Mouse (Mus musculus) spleen, adult 12 weeks (tissue): ENCODE data around the gene Wdr44.
A peak's percentile ranks its signal among the peaks of the same experiment; 100 is the strongest.
"Not testable (repeated sequence)": the region's sequence is repeated elsewhere in the genome, so short reads cannot be mapped to it uniquely, and the experiment has no call there.

ENCODE experiments used
- DNase-seq: peaks from one replicate; pipeline ENCODE4 v3.0.0; 2022; ENCODE audit warnings: low spot score

Gene Wdr44

GRCm38 (mm10) chrX:23692722-23693442, at the start of gene Wdr44:
Gene Wdr44 (plus strand): TSS chrX:23693051.
- DNase-seq, result peak; percentile 93

- no peak for DNase-seq
Measured at GRCm38 (mm10) chrX:23648371-23648770, 44.5 kb upstream of the Wdr44 start.

- DNase-seq, result no peak
Measured at GRCm38 (mm10) chrX:23662216-23662615, 30.6 kb upstream of the Wdr44 start.

GRCm38 (mm10) chrX:23673193-23673592, 19.7 kb upstream of the Wdr44 start:
- DNase-seq, result no peak

DNA sequence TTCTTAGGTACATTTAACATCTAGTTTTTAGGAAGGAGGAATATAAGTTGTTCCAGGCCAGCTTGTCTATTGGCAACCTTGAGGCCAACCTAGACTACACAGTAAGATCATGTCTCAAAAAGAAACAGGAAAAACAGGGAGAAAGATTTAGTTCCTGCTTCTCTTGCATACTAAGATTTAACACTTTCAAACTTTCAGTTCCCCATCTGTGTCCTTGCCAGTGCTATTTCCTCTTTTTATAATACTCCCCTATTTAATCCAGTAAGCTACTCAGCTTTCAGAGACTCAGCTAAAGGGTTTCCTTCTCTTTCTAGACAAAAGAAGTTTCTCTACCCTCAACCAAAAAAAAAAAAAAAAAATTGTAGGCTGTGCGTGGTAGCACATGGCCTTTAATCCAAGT, 17.4 kb upstream of the Wdr44 start:
- DNase-seq, result no peak

DNA sequence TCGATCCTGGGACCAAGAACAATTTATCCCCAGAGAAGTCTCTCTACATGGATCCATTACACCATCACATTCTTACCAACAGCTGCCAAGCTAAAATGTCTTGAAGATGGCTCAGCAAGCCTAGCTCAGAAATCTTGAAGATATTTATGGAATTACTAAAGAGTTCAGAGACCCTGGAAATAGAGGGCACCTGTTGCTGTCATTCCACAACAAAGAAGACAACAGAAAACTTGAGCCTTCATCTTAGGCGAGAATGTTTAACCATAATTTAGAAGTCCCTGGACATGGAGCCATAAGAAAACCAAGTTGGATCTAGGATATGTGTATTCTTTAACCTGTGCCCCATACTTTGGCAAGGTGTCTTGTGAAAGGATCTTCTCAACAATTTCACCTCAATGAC, 16.3 kb upstream of the Wdr44 start:
- DNase-seq, result no peak

- DNase-seq, result no peak
Measured at GRCm38 (mm10) chrX:23677511-23677910, 15.3 kb upstream of the Wdr44 start.

GRCm38 (mm10) chrX:23692336-23692721, 522 bp upstream of the Wdr44 start:
- no peak for DNase-seq

DNA sequence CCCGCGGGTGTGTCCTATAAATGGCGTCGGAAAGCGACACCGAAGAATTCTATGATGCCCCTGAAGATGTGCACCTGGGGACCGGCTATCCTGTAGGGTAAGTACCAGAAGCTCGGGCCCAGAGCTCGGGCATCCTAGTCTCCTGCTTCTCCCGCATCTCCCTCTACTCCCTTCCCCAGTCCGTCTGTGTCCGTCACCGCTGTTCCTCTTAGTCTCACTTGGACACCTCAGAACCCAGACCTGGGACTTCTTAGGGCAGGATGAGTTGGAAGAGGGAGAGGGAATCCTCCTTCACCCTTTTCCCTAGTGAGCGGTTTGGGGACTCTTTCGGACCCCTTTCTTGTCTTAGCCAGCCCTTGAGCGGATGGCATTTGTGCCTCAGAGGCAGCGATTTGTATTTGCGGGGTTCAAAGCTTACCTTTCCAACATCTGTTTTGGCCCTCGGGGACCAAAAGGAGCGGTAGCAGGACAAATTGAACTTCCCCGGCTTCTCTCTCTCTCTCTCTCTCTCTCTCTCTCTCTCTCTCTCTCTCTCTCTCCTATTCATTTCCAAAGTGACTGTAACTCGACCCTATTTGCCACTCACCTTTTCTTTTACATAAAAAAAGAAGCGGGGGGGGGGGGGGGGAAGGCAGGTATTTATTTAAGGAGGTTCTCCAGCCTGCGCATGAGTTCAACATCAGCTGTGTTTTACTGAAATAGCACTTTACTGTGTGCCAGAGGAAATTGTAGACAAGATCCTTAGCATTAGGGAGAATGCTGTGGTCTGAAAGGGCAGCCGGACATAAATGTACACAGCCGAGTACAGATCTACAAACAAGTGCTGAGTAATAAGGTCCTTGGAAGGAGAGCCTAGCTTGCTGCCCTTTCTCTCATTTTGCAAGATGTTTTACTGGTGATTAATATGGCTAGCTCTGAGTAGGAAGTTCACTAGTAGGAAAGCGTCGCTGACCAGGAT, 871 bp downstream of the Wdr44 start:
- DNase-seq, result peak; percentile 6

GRCm38 (mm10) chrX:23694588-23694987, 1.7 kb downstream of the Wdr44 start:
- no peak for DNase-seq

DNA sequence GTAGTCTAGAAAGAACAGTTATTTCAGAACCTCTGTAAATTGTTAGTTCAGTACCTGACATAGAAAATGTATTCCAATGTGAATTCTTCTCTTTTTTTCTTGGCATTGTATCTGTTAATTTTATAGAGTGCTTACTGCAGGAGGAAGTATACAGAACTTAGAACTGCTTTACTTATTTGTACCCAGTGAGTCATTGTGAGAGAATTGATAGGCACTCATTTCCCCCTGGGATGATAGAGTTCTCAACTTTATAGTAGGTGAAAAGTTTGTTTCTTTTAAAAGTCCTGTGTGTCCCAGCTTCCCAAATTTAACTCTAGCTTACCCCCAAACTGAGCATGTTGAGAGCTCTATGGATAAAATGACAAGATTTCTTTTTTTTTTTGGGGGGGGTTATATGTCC, 2.3 kb downstream of the Wdr44 start:
- DNase-seq, result no peak

- DNase-seq, result no peak
Measured at GRCm38 (mm10) chrX:23697346-23697745, 4.5 kb downstream of the Wdr44 start.

GRCm38 (mm10) chrX:23699023-23699422, 6.2 kb downstream of the Wdr44 start:
- DNase-seq, result no peak

DNA sequence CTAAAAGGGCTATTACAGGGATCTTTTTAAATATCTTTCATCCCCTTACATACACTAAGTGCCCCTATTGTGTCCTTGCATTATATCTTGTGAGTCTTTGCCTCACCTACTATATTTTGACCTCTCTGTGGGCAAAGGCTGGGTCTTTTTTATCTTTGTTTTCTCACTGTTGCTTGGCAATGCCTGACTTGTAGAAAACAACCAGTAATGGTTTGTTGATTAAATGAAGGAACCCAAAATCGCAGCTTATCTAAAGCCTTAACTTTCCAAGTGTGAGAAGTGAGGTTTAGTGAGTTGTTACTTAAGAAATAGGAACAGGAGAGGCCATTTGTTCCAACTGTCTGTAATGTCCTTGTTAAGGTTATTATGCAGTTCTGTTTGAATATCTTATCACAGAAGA, 24.4 kb downstream of the Wdr44 start:
- DNase-seq, result no peak

GRCm38 (mm10) chrX:23727463-23727862, 34.6 kb downstream of the Wdr44 start:
- no peak for DNase-seq

DNA sequence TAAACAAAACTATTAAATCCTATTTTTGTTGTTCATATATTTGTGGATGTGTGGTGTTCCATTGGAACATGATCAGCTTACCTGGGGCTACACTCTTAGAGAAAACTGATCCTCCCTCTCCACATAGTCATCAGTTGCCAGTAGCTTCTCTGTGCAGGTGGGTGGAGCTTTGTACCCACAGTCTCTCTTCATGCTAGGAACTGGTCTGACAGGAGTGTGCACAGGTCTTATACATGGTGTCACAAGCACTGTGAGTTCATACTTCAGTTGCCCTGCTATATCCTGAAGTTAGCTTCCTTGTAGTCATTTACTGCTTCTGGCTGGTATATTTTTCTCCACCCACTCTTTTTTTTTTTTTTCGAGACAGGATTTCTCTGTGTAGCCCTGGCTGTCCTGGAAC, 61.8 kb downstream of the Wdr44 start:
- no peak for DNase-seq

- no peak for DNase-seq
Measured at GRCm38 (mm10) chrX:23767849-23768248, 75.0 kb downstream of the Wdr44 start.

DNA sequence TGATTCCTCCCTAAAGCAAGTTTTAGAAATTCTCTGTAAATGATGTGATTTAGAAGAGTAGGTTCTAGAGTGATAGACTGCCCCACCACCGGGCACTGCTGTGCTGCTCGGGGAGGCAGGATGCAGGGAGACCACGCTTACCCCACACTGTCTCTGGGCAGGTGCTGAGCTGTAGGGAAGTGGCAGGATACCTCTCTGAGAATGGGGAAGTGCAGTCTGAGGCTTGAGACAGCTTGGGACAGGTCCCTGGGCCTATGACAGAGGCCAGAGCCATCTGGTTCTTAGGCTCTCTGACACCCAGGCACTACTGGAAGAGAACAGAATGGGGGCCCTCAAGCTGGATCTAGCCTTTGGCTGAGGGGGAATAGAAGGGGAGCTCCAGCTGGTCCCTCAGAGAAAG, 114.3 kb downstream of the Wdr44 start:
- no peak for DNase-seq

DNA sequence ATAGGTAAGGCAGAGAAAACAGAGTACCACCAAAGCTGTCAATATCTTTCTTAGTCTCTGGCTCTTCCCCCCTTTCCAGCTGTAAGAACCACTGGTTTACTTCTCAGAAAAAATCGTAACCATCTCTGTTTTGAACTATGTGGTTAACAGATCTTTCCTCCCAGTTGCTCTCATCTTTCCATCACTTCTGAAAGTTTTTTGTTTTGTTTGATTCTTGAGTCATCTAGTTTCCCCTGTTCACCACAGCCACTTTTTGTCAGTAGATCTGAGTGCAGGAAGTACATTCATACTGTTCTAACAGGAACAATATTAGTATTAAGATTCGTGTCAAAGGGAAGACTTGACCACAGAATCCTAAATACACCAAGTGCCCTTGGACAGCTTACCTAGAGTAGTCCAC, 117.5 kb downstream of the Wdr44 start:
- no peak for DNase-seq

- not testable (repeated sequence) for DNase-seq
Measured at GRCm38 (mm10) chrX:23813287-23813686, 120.4 kb downstream of the Wdr44 start.

DNA sequence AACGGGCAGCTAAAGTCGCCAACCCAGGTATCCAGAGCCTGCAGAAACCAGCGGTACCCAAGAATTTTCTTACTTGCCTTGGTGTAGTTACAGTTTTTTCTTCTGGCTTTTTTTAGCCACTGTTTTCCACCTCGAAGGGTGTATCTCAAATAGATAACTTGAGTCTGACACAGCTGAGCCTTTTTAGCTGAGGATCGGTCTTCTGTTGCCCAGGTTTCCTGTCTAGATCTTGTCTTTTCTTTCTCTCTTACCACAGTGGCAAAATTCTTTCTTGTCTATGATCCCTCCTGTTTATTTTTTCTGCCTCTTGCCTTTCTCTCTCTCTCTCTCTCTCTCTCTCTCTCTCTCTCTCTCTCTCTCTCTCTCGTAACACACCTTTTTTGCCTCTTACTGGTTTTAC, 130.0 kb downstream of the Wdr44 start:
- DNase-seq, result not testable (repeated sequence)

- DNase-seq, result no peak
Measured at GRCm38 (mm10) chrX:23823398-23824023, 130.7 kb downstream of the Wdr44 start.

- not testable (repeated sequence) for DNase-seq
Measured at GRCm38 (mm10) chrX:23833784-23834183, 140.9 kb downstream of the Wdr44 start.
